Comparison of ENCODE assay signal across 1 mouse cellular context in the genomic region with DNA sequence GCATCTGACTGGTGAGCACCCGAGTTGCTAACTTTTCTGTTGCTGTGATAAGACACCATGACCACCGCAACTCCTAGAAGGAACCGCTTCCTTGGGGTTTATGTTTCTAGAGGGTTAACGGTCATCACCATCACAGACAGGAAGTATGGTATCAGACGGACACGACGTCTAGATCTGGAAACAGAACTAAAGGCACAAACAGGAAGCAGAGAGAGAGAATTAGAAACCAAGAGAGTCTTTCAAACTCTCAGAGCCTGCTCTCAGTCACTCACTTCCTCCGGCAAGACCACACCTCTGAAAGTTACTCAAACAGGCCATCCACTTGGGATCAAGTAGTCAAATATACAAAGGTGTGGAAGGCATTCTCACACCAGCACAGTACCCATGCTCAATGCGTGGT.
TF ChIP-seq lines count a peak whose summit lies in the region.

No protein-coding gene starts in this region.

TF ChIP-seq in CH12.LX, 34 proteins besides CTCF, POLR2A, EP300 and RAD21 (continued from another document):
- no peak for TF ChIP-seq RCOR1 (conservative IDR thresholded peaks at IDR 0.05; ENCODE audit: low read depth, low read length)
- no peak for TF ChIP-seq NELFE (IDR thresholded peaks at IDR 0.05; ENCODE audit: low read depth, low read length)
- no peak for TF ChIP-seq PAX5 (IDR thresholded peaks at IDR 0.05; ENCODE audit: low read length)
- TF ChIP-seq CHD2 (IDR thresholded peaks at IDR 0.05; ENCODE audit: low read length) = no peak
- TF ChIP-seq IRF4 (IDR thresholded peaks at IDR 0.05; ENCODE audit: low read depth, low read length) = peak; percentile 32; the same call in 1 of the 2 replicates
- no peak for TF ChIP-seq ZMIZ1 (IDR thresholded peaks at IDR 0.05; ENCODE audit: low read depth, low read length)
- TF ChIP-seq CHD1 (IDR thresholded peaks at IDR 0.05; ENCODE audit: low read depth, low read length) = no peak
- TF ChIP-seq ELF1 (IDR thresholded peaks at IDR 0.05; ENCODE audit: low read depth, low read length) = peak; percentile 60
- TF ChIP-seq NRF1 (IDR thresholded peaks at IDR 0.05; ENCODE audit: low read depth, low read length) = no peak
TF ChIP-seq in CH12.LX: peak in this region for 5.
